Mouse (Mus musculus) gastrocnemius, postnatal 10 days (tissue): ENCODE data around the gene Ap4s1. TPM values are rescaled to one million over a fixed set of nuclear protein-coding genes. Genes with fewer than 3 reads are reported as not detected.

Source experiments
- DNase-seq: peaks from one replicate; pipeline ENCODE4 v3.0.0; 2021; ENCODE audit warnings: mixed read lengths
- total RNA-seq, 2 experiments: library from RNA; stranded (reverse); gene quantifications; 2 replicates each; pipeline ENCODE4 v1.2.3; 2021

The Ap4s1 gene
- total RNA-seq, 2 experiments from 2014 or later = 40.6 to 43.7 TPM

- no peak for DNase-seq
These were observed 13.7 kb downstream of the Ap4s1 start for GRCm38 (mm10) chr12:51704572-51704971.

GRCm38 (mm10) chr12:51705778-51706177 lies 14.9 kb downstream of the Ap4s1 start:
- DNase-seq = no peak

GRCm38 (mm10) chr12:51706673-51707235 lies 15.9 kb downstream of the Ap4s1 start:
- DNase-seq = no peak

GRCm38 (mm10) chr12:51708941-51709686 lies 18.3 kb downstream of the Ap4s1 start:
- DNase-seq = no peak

- DNase-seq = no peak
These were observed 18.9 kb downstream of the Ap4s1 start for GRCm38 (mm10) chr12:51709741-51710140.

GRCm38 (mm10) chr12:51710154-51710553 lies 19.3 kb downstream of the Ap4s1 start:
- no peak for DNase-seq

- no peak for DNase-seq
These were observed 21.9 kb downstream of the Ap4s1 start for GRCm38 (mm10) chr12:51712685-51713084.

GRCm38 (mm10) chr12:51718617-51719016 lies 27.8 kb downstream of the Ap4s1 start:
- DNase-seq = no peak

- DNase-seq = no peak
These were observed 31.0 kb downstream of the Ap4s1 start for GRCm38 (mm10) chr12:51721836-51722235.

- DNase-seq = peak; percentile 48
These were observed 38.2 kb downstream of the Ap4s1 start for GRCm38 (mm10) chr12:51729058-51729457.

GRCm38 (mm10) chr12:51729827-51730226 lies 39.0 kb downstream of the Ap4s1 start:
- no peak for DNase-seq

- no peak for DNase-seq
These were observed 43.9 kb downstream of the Ap4s1 start for GRCm38 (mm10) chr12:51734605-51735211.

GRCm38 (mm10) chr12:51735840-51736271 lies 45.0 kb downstream of the Ap4s1 start:
- no peak for DNase-seq

- no peak for DNase-seq
These were observed 45.5 kb downstream of the Ap4s1 start for GRCm38 (mm10) chr12:51736381-51736780.

- DNase-seq = no peak
These were observed 46.0 kb downstream of the Ap4s1 start for GRCm38 (mm10) chr12:51736807-51737206.

- peak; percentile 47 for DNase-seq
These were observed 50.9 kb downstream of the Ap4s1 start for GRCm38 (mm10) chr12:51741690-51742089.

GRCm38 (mm10) chr12:51744957-51745356 lies 54.1 kb downstream of the Ap4s1 start:
- DNase-seq = no peak

- no peak for DNase-seq
These were observed 56.5 kb downstream of the Ap4s1 start for GRCm38 (mm10) chr12:51747348-51747747.

- DNase-seq = no peak
These were observed 65.2 kb downstream of the Ap4s1 start for GRCm38 (mm10) chr12:51755938-51756598.

GRCm38 (mm10) chr12:51756599-51756961 lies 65.7 kb downstream of the Ap4s1 start:
- DNase-seq = no peak

GRCm38 (mm10) chr12:51759374-51759773 lies 68.5 kb downstream of the Ap4s1 start:
- no peak for DNase-seq

- no peak for DNase-seq
These were observed 76.6 kb downstream of the Ap4s1 start for GRCm38 (mm10) chr12:51767454-51767853.

GRCm38 (mm10) chr12:51768702-51769101 lies 77.9 kb downstream of the Ap4s1 start:
- no peak for DNase-seq
